Mouse (Mus musculus): ENCODE data around the gene Frmd8. TPM values are rescaled to one million over a fixed set of nuclear protein-coding genes. Genes with fewer than 3 reads are reported as not detected.

Gene Frmd8
- polyA plus RNA-seq, 1 experiment from 2014 or later = 13.8 TPM

GRCm38 (mm10) chr19:5843781-5844691 is 31.0 kb downstream of the Frmd8 start:
- H3K27me3 ChIP-seq (ENCODE audit: control insufficient read depth, insufficient read depth, low read length) = no peaks in the 10 kb centered on the region
- H3K9ac ChIP-seq (ENCODE audit: low read length) = peak overlapping the region; percentile 90
- DNase-seq (ENCODE audit: low spot score) (peak; percentile 65), ATAC-seq (ENCODE audit: low FRiP score, low TSS enrichment) (no peak)
- TF ChIP-seq CTCF (IDR thresholded peaks at IDR 0.05; ENCODE audit: low read depth) (no peak), EP300 (optimal IDR thresholded peaks at IDR 0.05) (no peak)
- H3K4me2 ChIP-seq (replicated peaks; ENCODE audit: low read depth) = peak overlapping the region; percentile 79
- H3K36me3 ChIP-seq (ENCODE audit: control insufficient read depth, insufficient read depth, low read length) = no peaks in the 10 kb centered on the region
- H3K9me3 ChIP-seq (ENCODE audit: control insufficient read depth, low read length) = no peaks in the 10 kb centered on the region
- peak overlapping the region; percentile 100 for H3K27ac ChIP-seq (replicated peaks)
- WGBS = 54% methylated on average over 30 of the region's 30 CpGs
- H3K4me3 ChIP-seq (ENCODE audit: low read depth, low read length) = peak overlapping the region; percentile 54
- peaks cover 15% of the 10 kb centered on the region for H3K4me1 ChIP-seq (replicated peaks; ENCODE audit: control insufficient read depth, insufficient read depth)

GRCm38 (mm10) chr19:5842785-5843730 is 32.0 kb downstream of the Frmd8 start:
- DNase-seq (ENCODE audit: low spot score) = peak; percentile 67
- Histone ChIP-seq H3K4me1 (replicated peaks; ENCODE audit: control insufficient read depth, insufficient read depth) (peaks cover 8% of the 10 kb centered on the region), H3K9me3 (ENCODE audit: control insufficient read depth, low read length) (no peaks in the 10 kb centered on the region), H3K4me3 (ENCODE audit: low read depth, low read length) (peak overlapping the region; percentile 54), H3K27ac (replicated peaks) (peak overlapping the region; percentile 100), H3K4me2 (replicated peaks; ENCODE audit: low read depth) (peak overlapping the region; percentile 79), H3K27me3 (ENCODE audit: control insufficient read depth, insufficient read depth, low read length) (no peaks in the 10 kb centered on the region), H3K9ac (ENCODE audit: low read length) (peak overlapping the region; percentile 90), H3K36me3 (ENCODE audit: control insufficient read depth, insufficient read depth, low read length) (no peaks in the 10 kb centered on the region)
- no peak for TF ChIP-seq CTCF (IDR thresholded peaks at IDR 0.05; ENCODE audit: low read depth)
- no peak for TF ChIP-seq EP300 (optimal IDR thresholded peaks at IDR 0.05)
- WGBS = 62% methylated on average over 9 of the region's 9 CpGs
- ATAC-seq (ENCODE audit: low FRiP score, low TSS enrichment) = no peak

GRCm38 (mm10) chr19:5841999-5842784 is 32.9 kb downstream of the Frmd8 start:
- H3K9me3 ChIP-seq (ENCODE audit: control insufficient read depth, low read length) = no peaks in the 10 kb centered on the region
- ATAC-seq (ENCODE audit: low FRiP score, low TSS enrichment) = no peak
- no peaks in the 10 kb centered on the region for H3K27me3 ChIP-seq (ENCODE audit: control insufficient read depth, insufficient read depth, low read length)
- H3K4me1 ChIP-seq (replicated peaks; ENCODE audit: control insufficient read depth, insufficient read depth) = no peaks in the 10 kb centered on the region; the same call in 1 of the 2 replicates
- H3K4me3 ChIP-seq (ENCODE audit: low read depth, low read length) = peak overlapping the region; percentile 54
- no peaks in the 10 kb centered on the region for H3K36me3 ChIP-seq (ENCODE audit: control insufficient read depth, insufficient read depth, low read length)
- no peak for TF ChIP-seq EP300 (optimal IDR thresholded peaks at IDR 0.05)
- no peak for TF ChIP-seq CTCF (IDR thresholded peaks at IDR 0.05; ENCODE audit: low read depth)
- peak overlapping the region; percentile 90 for H3K9ac ChIP-seq (ENCODE audit: low read length)
- peak; percentile 63 for DNase-seq (ENCODE audit: low spot score)
- peak overlapping the region; percentile 100 for H3K27ac ChIP-seq (replicated peaks)
- 53% methylated on average over 5 of the region's 5 CpGs for WGBS
- H3K4me2 ChIP-seq (replicated peaks; ENCODE audit: low read depth) = peak overlapping the region; percentile 79

GRCm38 (mm10) chr19:5841389-5841946 is 33.6 kb downstream of the Frmd8 start:
- H3K9me3 ChIP-seq (ENCODE audit: control insufficient read depth, low read length) = no peaks in the 10 kb centered on the region
- TF ChIP-seq CTCF (IDR thresholded peaks at IDR 0.05; ENCODE audit: low read depth) (no peak), EP300 (optimal IDR thresholded peaks at IDR 0.05) (no peak)
- no peaks in the 10 kb centered on the region for H3K36me3 ChIP-seq (ENCODE audit: control insufficient read depth, insufficient read depth, low read length)
- no peaks in the 10 kb centered on the region for H3K27me3 ChIP-seq (ENCODE audit: control insufficient read depth, insufficient read depth, low read length)
- no peaks in the 10 kb centered on the region; the same call in 1 of the 2 replicates for H3K4me1 ChIP-seq (replicated peaks; ENCODE audit: control insufficient read depth, insufficient read depth)
- H3K27ac ChIP-seq (replicated peaks) = peak overlapping the region; percentile 100
- WGBS = 46% methylated on average over 4 of the region's 4 CpGs
- DNase-seq (ENCODE audit: low spot score) (peak; percentile 59), ATAC-seq (ENCODE audit: low FRiP score, low TSS enrichment) (peak; percentile 2)
- peak overlapping the region; percentile 90 for H3K9ac ChIP-seq (ENCODE audit: low read length)
- peak overlapping the region; percentile 79 for H3K4me2 ChIP-seq (replicated peaks; ENCODE audit: low read depth)
- peak overlapping the region; percentile 54 for H3K4me3 ChIP-seq (ENCODE audit: low read depth, low read length)

- WGBS = 67% methylated on average over 9 of the region's 9 CpGs
- Histone ChIP-seq H3K9ac (ENCODE audit: low read length) (peak overlapping the region; percentile 39), H3K9me3 (ENCODE audit: control insufficient read depth, low read length) (no peaks in the 10 kb centered on the region), H3K4me2 (replicated peaks; ENCODE audit: low read depth) (peak overlapping the region; percentile 79), H3K36me3 (ENCODE audit: control insufficient read depth, insufficient read depth, low read length) (no peaks in the 10 kb centered on the region), H3K4me3 (ENCODE audit: low read depth, low read length) (peak overlapping the region; percentile 15; the same call in 1 of the 2 replicates), H3K27me3 (ENCODE audit: control insufficient read depth, insufficient read depth, low read length) (no peaks in the 10 kb centered on the region), H3K4me1 (replicated peaks; ENCODE audit: control insufficient read depth, insufficient read depth) (no peaks in the 10 kb centered on the region; the same call in 1 of the 2 replicates), H3K27ac (replicated peaks) (peak overlapping the region; percentile 100)
- peak; percentile 41 for DNase-seq (ENCODE audit: low spot score)
- no peak; the same call in 1 of the 2 replicates for ATAC-seq (ENCODE audit: low FRiP score, low TSS enrichment)
- TF ChIP-seq EP300 (optimal IDR thresholded peaks at IDR 0.05) (no peak), CTCF (IDR thresholded peaks at IDR 0.05; ENCODE audit: low read depth) (no peak)
Observed at GRCm38 (mm10) chr19:5840890-5841388, 34.1 kb downstream of the Frmd8 start.
